Mouse (Mus musculus) stomach, postnatal 0 days (tissue): ENCODE measurements around the gene Gon7. TPM values are rescaled to one million over a fixed set of nuclear protein-coding genes. Genes with fewer than 3 reads are reported as not detected.

Source experiments
- ATAC-seq: fragments of 200-750 bp; cut with Nextera tagmentation; 2 replicates; pipeline ENCODE4 v1.8.0; 2017; ENCODE audit not compliant: low FRiP score, low TSS enrichment
- DNase-seq: peaks from one replicate; pipeline ENCODE4 v3.0.0-alpha.2; 2016; ENCODE audit warnings: low spot score
- H3K27ac ChIP-seq: fragments of 300-500 bp; sonication (generic); replicated peaks from 2 replicates; pipeline ENCODE4 v1.5.1; 2014; ENCODE audit warnings: mild to moderate bottlenecking, control low read depth
- H3K27me3 ChIP-seq: fragments of 300-500 bp; sonication (generic); 2 replicates; pipeline ENCODE4 v1.6.1; 2014; ENCODE audit warnings: low read length; ENCODE audit not compliant: control insufficient read depth, insufficient read depth
- H3K36me3 ChIP-seq: fragments of 300-500 bp; sonication (generic); 2 replicates; pipeline ENCODE4 v1.6.1; 2014; ENCODE audit warnings: low read length, mixed read lengths; ENCODE audit not compliant: control insufficient read depth, insufficient read depth
- H3K4me1 ChIP-seq: fragments of 300-500 bp; sonication (generic); replicated peaks from 2 replicates; pipeline ENCODE4 v1.6.1; 2014; ENCODE audit warnings: antibody characterized with exemption; ENCODE audit not compliant: control insufficient read depth, insufficient read depth
- H3K4me2 ChIP-seq: fragments of 300-500 bp; sonication (generic); replicated peaks from 2 replicates; pipeline ENCODE4 v1.6.1; 2014; ENCODE audit warnings: low read depth, mild to moderate bottlenecking, control low read depth, moderate library complexity
- H3K4me3 ChIP-seq: fragments of 300-500 bp; sonication (generic); 2 replicates; pipeline ENCODE4 v1.5.1; 2014; ENCODE audit warnings: low read depth, low read length, control low read depth
- H3K9ac ChIP-seq: fragments of 300-500 bp; sonication (generic); 2 replicates; pipeline ENCODE4 v1.6.1; 2014; ENCODE audit warnings: mild to moderate bottlenecking, low read length, control low read depth, mixed read lengths
- H3K9me3 ChIP-seq: fragments of 300-500 bp; sonication (generic); 2 replicates; pipeline ENCODE4 v1.6.1; 2016; ENCODE audit warnings: low read length; ENCODE audit not compliant: control insufficient read depth
- CTCF ChIP-seq: IDR thresholded peaks from 2 replicates; pipeline ENCODE4 v1.5.1; 2016; ENCODE audit warnings: antibody characterized with exemption, low read depth, mild to moderate bottlenecking, moderate library complexity
- EP300 ChIP-seq: optimal IDR thresholded peaks from 2 replicates; pipeline ENCODE3; 2016; ENCODE audit warnings: antibody characterized with exemption
- WGBS: fragments of 180-500 bp; shearing (Covaris S2); extraction: QIAGEN DNeasy Blood & Tissue Kit; methylation state at CpG from one replicate; pipeline ENCODE4 v1.1.7; 2014; 5-methylcytosine and 5-hydroxymethylcytosine counted together
- polyA plus RNA-seq: library from polyadenylated mRNA; unstranded; fragments of >200 nt; fragmentation: Nextera tagmentation; extraction: Ambion mirVana; gene quantifications from 2 replicates; pipeline ENCODE4 v1.2.1, GENCODE M21; 2015

The Gon7 gene
- polyA plus RNA-seq, 1 experiment from 2014 or later = 14.7 TPM

- H3K27ac ChIP-seq = no peak overlapping the region
- H3K27me3 ChIP-seq = no peaks in the 10 kb centered on the region
- no peak overlapping the region for H3K4me3 ChIP-seq
- no peak for DNase-seq
- no peak overlapping the region for H3K4me2 ChIP-seq
- H3K9ac ChIP-seq = no peak overlapping the region
- no peak for TF ChIP-seq EP300
- TF ChIP-seq CTCF = no peak
- no peaks in the 10 kb centered on the region for H3K9me3 ChIP-seq
- no peaks in the 10 kb centered on the region; the same call in 1 of the 2 replicates for H3K36me3 ChIP-seq
- ATAC-seq = no peak
- WGBS = 63% methylated on average over 3 of the region's 3 CpGs
- no peaks in the 10 kb centered on the region for H3K4me1 ChIP-seq
Measured at GRCm38 (mm10) chr12:102748256-102748655, 9.3 kb downstream of the Gon7 start.

- Histone ChIP-seq H3K27me3 (no peaks in the 10 kb centered on the region), H3K36me3 (no peaks in the 10 kb centered on the region; the same call in 1 of the 2 replicates), H3K27ac (no peak overlapping the region), H3K4me3 (no peak overlapping the region), H3K4me1 (0 out of 2 replicates have a peak, but pooled peaks cover 3% of the 10 kb centered on the region), H3K9ac (no peak overlapping the region), H3K9me3 (no peaks in the 10 kb centered on the region), H3K4me2 (no peak overlapping the region)
- TF ChIP-seq EP300 = no peak
- TF ChIP-seq CTCF = 0 out of 2 replicates have a peak, but pooled peaks have one; percentile 12
- ATAC-seq (no peak), DNase-seq (no peak)
- 56% methylated on average over 6 of the region's 6 CpGs for WGBS
Measured at GRCm38 (mm10) chr12:102744839-102745238, 12.8 kb downstream of the Gon7 start.

- Histone ChIP-seq H3K36me3 (no peaks in the 10 kb centered on the region; the same call in 1 of the 2 replicates), H3K27ac (peak within 1 kb of the TSS; percentile 97), H3K9ac (peak within 1 kb of the TSS; percentile 84), H3K27me3 (no peaks in the 10 kb centered on the region), H3K9me3 (no peaks in the 10 kb centered on the region), H3K4me2 (peak within 1 kb of the TSS; percentile 85), H3K4me3 (peak within 1 kb of the TSS; percentile 84), H3K4me1 (0 out of 2 replicates have a peak, but pooled peaks cover 3% of the 10 kb centered on the region)
- WGBS = under 1% methylated on average over 51 of the region's 63 CpGs
- peak; percentile 97 for ATAC-seq
- peak; percentile 94 for DNase-seq
- TF ChIP-seq EP300 (no peak), CTCF (peak; percentile 19; the same call in 1 of the 2 replicates)
Measured at GRCm38 (mm10) chr12:102743589-102744574, 13.7 kb downstream of the Gon7 start, which contains the start of the genes Moap1 and Tmem251. Gene Moap1, minus strand, starts transcription at chr12:102743661. Gene Tmem251, plus strand, starts transcription at chr12:102743762.

- peak overlapping the region; percentile 84 for H3K9ac ChIP-seq
- peak overlapping the region; percentile 84 for H3K4me3 ChIP-seq
- ATAC-seq (peak; percentile 43), DNase-seq (no peak)
- H3K27ac ChIP-seq = peak overlapping the region; percentile 97
- H3K4me1 ChIP-seq = 0 out of 2 replicates have a peak, but pooled peaks cover 3% of the 10 kb centered on the region
- no peak for TF ChIP-seq CTCF
- no peak for TF ChIP-seq EP300
- H3K27me3 ChIP-seq = no peaks in the 10 kb centered on the region
- under 1% methylated on average over 33 of the region's 33 CpGs for WGBS
- H3K9me3 ChIP-seq = no peaks in the 10 kb centered on the region
- H3K4me2 ChIP-seq = peak overlapping the region; percentile 85
- H3K36me3 ChIP-seq = no peaks in the 10 kb centered on the region
Measured at GRCm38 (mm10) chr12:102743036-102743588, 14.5 kb downstream of the Gon7 start.

- Histone ChIP-seq H3K27me3 (no peaks in the 10 kb centered on the region), H3K9me3 (no peaks in the 10 kb centered on the region), H3K4me2 (no peak overlapping the region), H3K27ac (no peak overlapping the region), H3K4me1 (0 out of 2 replicates have a peak, but pooled peaks cover 3% of the 10 kb centered on the region), H3K4me3 (no peak overlapping the region), H3K36me3 (no peaks in the 10 kb centered on the region), H3K9ac (no peak overlapping the region)
- DNase-seq (no peak), ATAC-seq (no peak)
- no peak for TF ChIP-seq CTCF
- no peak for TF ChIP-seq EP300
- 73% methylated on average over 7 of the region's 7 CpGs for WGBS
Measured at GRCm38 (mm10) chr12:102742056-102742455, 15.5 kb downstream of the Gon7 start.
